In genomic region chr4:129555862-129556531, GRCm38 (mm10) we compare ENCODE assay signal across 8 mouse cellular contexts. TPM values are rescaled to one million over a fixed set of nuclear protein-coding genes. Genes with fewer than 3 reads are reported as not detected.
DNase-seq lines count a peak whose midpoint lies in the region; ATAC-seq lines count a peak whose summit lies in the region.

No protein-coding gene starts in this region.

- peak; percentile 56 for ATAC-seq in embryonic facial prominence, embryonic 14.5 days (ENCODE audit: low read depth)

- peak overlapping the region; percentile 49 for H3K4me3 ChIP-seq in embryonic facial prominence, embryonic 14.5 days (ENCODE audit: low read depth, low read length)
- peak overlapping the region; percentile 58 for H3K4me3 ChIP-seq in midbrain, embryonic 10.5 days

- H3K9me3 ChIP-seq in embryonic facial prominence, embryonic 14.5 days (ENCODE audit: control insufficient read depth, low read length), result no peaks in the 10 kb centered on the region
- no peaks in the 10 kb centered on the region for H3K9me3 ChIP-seq in midbrain, embryonic 10.5 days (replicated peaks)

- no peaks in the 10 kb centered on the region for H3K27me3 ChIP-seq in embryonic facial prominence, embryonic 14.5 days (replicated peaks; ENCODE audit: control insufficient read depth, insufficient read depth, low read length)
- H3K27me3 ChIP-seq in midbrain, embryonic 10.5 days (ENCODE audit: low read depth, poor library complexity, severe bottlenecking), result peaks cover 29% of the 10 kb centered on the region

- H3K9ac ChIP-seq in embryonic facial prominence, embryonic 14.5 days (ENCODE audit: low read depth, low read length), result peak overlapping the region; percentile 44

- 1% methylated on average over 24 of the region's 24 CpGs for WGBS in embryonic facial prominence, embryonic 14.5 days
- WGBS in midbrain, embryonic 10.5 days, result 1% methylated on average over 24 of the region's 24 CpGs

- H3K4me2 ChIP-seq in embryonic facial prominence, embryonic 14.5 days (ENCODE audit: low read depth, low read length), result peak overlapping the region; percentile 72

- H3K4me1 ChIP-seq in embryonic facial prominence, embryonic 14.5 days (ENCODE audit: control insufficient read depth, insufficient read depth, low read length), result peaks cover 11% of the 10 kb centered on the region
- H3K4me1 ChIP-seq in midbrain, embryonic 10.5 days, result peaks cover 29% of the 10 kb centered on the region

- no peaks in the 10 kb centered on the region for H3K36me3 ChIP-seq in embryonic facial prominence, embryonic 14.5 days (ENCODE audit: control insufficient read depth, insufficient read depth, low read length)
- no peaks in the 10 kb centered on the region for H3K36me3 ChIP-seq in midbrain, embryonic 10.5 days

- peak; percentile 33 for DNase-seq in layer of hippocampus, adult 11-12 months (ENCODE audit: low spot score)
- DNase-seq in layer of hippocampus, postnatal 14 days (ENCODE audit: low spot score in 2 of 2), result no peak
- peak; percentile 23 for DNase-seq in MN1 (ENCODE audit: low spot score)
- DNase-seq in embryonic facial prominence, embryonic 14.5 days (ENCODE audit: low spot score), result no peak
- DNase-seq in hindlimb bud, embryonic 11.5 days (ENCODE audit: extremely low spot score, low read depth, low spot score), result peak; percentile 67
- DNase-seq in midbrain, embryonic 10.5 days (ENCODE audit: low spot score), result no peak
- DNase-seq in Muller cell, postnatal 12 days (ENCODE audit: inconsistent ontology term), result no peak
- no peak for DNase-seq in natural killer cell, adult 2 months (ENCODE audit: low spot score in 2 of 2)

- H3K27ac ChIP-seq in embryonic facial prominence, embryonic 14.5 days (replicated peaks; ENCODE audit: low read depth, low read length), result peak overlapping the region; percentile 46; the same call in 1 of the 2 replicates
- H3K27ac ChIP-seq in midbrain, embryonic 10.5 days (replicated peaks), result peak overlapping the region; percentile 34

RNA-seq across cellular contexts. Expression of gene Hdac1, which starts 13.5 kb away (rescaled TPM):
- 10 to 100 TPM; 36.4 to 44.6 TPM for total RNA-seq in layer of hippocampus, postnatal 14 days (2021)
- polyA plus RNA-seq in embryonic facial prominence, embryonic 14.5 days (2014; fragmentation: Nextera tagmentation; extraction: Ambion mirVana), result 179 and 200 TPM in 2 replicates
- 276 and 278 TPM in 2 replicates for polyA plus RNA-seq in midbrain, embryonic 10.5 days (2016; fragmentation: Nextera tagmentation; extraction: Ambion mirVana)

RNA-seq across cellular contexts. Expression of gene Lck, which starts 17.4 kb away (rescaled TPM):
- total RNA-seq in layer of hippocampus, postnatal 14 days (2021), result 1 to 10 TPM; 4.0 to 4.4 TPM
- 4.7 and 6.4 TPM in 2 replicates for polyA plus RNA-seq in embryonic facial prominence, embryonic 14.5 days (2014; fragmentation: Nextera tagmentation; extraction: Ambion mirVana)
- polyA plus RNA-seq in midbrain, embryonic 10.5 days (2016; fragmentation: Nextera tagmentation; extraction: Ambion mirVana), result 4.7 and 7.2 TPM in 2 replicates

RNA-seq across cellular contexts. Expression of gene Fam167b, which starts 22.4 kb away (rescaled TPM):
- total RNA-seq in layer of hippocampus, postnatal 14 days (2021), result under 1 TPM in 1 of 2 experiments, not detected in 1; 0.37 TPM
- polyA plus RNA-seq in embryonic facial prominence, embryonic 14.5 days (2014; fragmentation: Nextera tagmentation; extraction: Ambion mirVana), result 6.4 and 6.9 TPM in 2 replicates
- polyA plus RNA-seq in midbrain, embryonic 10.5 days (2016; fragmentation: Nextera tagmentation; extraction: Ambion mirVana), result 0.50 and 1.5 TPM in 2 replicates

RNA-seq across cellular contexts. Expression of gene Marcksl1, which starts 42.6 kb away (rescaled TPM):
- total RNA-seq in layer of hippocampus, postnatal 14 days (2021), result 100 to 1,000 TPM; 372 to 379 TPM
- 488 and 603 TPM in 2 replicates for polyA plus RNA-seq in embryonic facial prominence, embryonic 14.5 days (2014; fragmentation: Nextera tagmentation; extraction: Ambion mirVana)
- polyA plus RNA-seq in midbrain, embryonic 10.5 days (2016; fragmentation: Nextera tagmentation; extraction: Ambion mirVana), result 1,603 and 1,647 TPM in 2 replicates

RNA-seq across cellular contexts. Expression of gene Eif3i, which starts 44.5 kb away (rescaled TPM):
- total RNA-seq in layer of hippocampus, postnatal 14 days (2021), result 100 to 1,000 TPM; 121 to 128 TPM
- 288 and 308 TPM in 2 replicates for polyA plus RNA-seq in embryonic facial prominence, embryonic 14.5 days (2014; fragmentation: Nextera tagmentation; extraction: Ambion mirVana)
- polyA plus RNA-seq in midbrain, embryonic 10.5 days (2016; fragmentation: Nextera tagmentation; extraction: Ambion mirVana), result 261 and 293 TPM in 2 replicates

Comparison
In these comparisons a context has a peak if more than half of its experiments do, and no peak if none do; other contexts are left out.
1. DNase-seq: peak in layer of hippocampus, adult 11-12 months (single experiment), MN1 (single experiment) and hindlimb bud, embryonic 11.5 days (single experiment); none in layer of hippocampus, postnatal 14 days (0 of 2), embryonic facial prominence, embryonic 14.5 days (single experiment), midbrain, embryonic 10.5 days (single experiment), Muller cell, postnatal 12 days (single experiment) and natural killer cell, adult 2 months (0 of 2).